Mouse (Mus musculus) MN1 (cell line): ENCODE measurements around the gene Pakap.

ENCODE experiments used
- DNase-seq: peaks from one replicate; pipeline ENCODE4 v3.0.0-alpha.2; 2016; ENCODE audit warnings: low spot score

The Pakap gene

GRCm38 (mm10) chr4:57801986-57802385 lies 234.0 kb downstream of the Pakap start:
- no peak for DNase-seq

- no peak for DNase-seq
Measured at GRCm38 (mm10) chr4:57802411-57802810, 234.4 kb downstream of the Pakap start.

- DNase-seq: no peak
Measured at GRCm38 (mm10) chr4:57804902-57805301, 236.9 kb downstream of the Pakap start.

- DNase-seq: no peak
Measured at GRCm38 (mm10) chr4:57809449-57809848, 241.5 kb downstream of the Pakap start.

GRCm38 (mm10) chr4:57812075-57812474 lies 244.1 kb downstream of the Pakap start:
- no peak for DNase-seq

GRCm38 (mm10) chr4:57812916-57813575 lies 245.1 kb downstream of the Pakap start:
- DNase-seq: no peak

- no peak for DNase-seq
Measured at GRCm38 (mm10) chr4:57813576-57813945, 245.6 kb downstream of the Pakap start.

- no peak for DNase-seq
Measured at GRCm38 (mm10) chr4:57815355-57815754, 247.4 kb downstream of the Pakap start.

- DNase-seq: no peak
Measured at GRCm38 (mm10) chr4:57816146-57816545, 248.2 kb downstream of the Pakap start.

GRCm38 (mm10) chr4:57820839-57821374 lies 252.9 kb downstream of the Pakap start:
- DNase-seq: no peak

GRCm38 (mm10) chr4:57821556-57822356 lies 253.8 kb downstream of the Pakap start:
- DNase-seq: no peak

GRCm38 (mm10) chr4:57822641-57823040 lies 254.7 kb downstream of the Pakap start:
- DNase-seq: no peak

- DNase-seq: no peak
Measured at GRCm38 (mm10) chr4:57824626-57825240, 256.8 kb downstream of the Pakap start.

GRCm38 (mm10) chr4:57826272-57826671 lies 258.3 kb downstream of the Pakap start:
- no peak for DNase-seq

GRCm38 (mm10) chr4:57829131-57829530 lies 261.2 kb downstream of the Pakap start:
- DNase-seq: no peak

- DNase-seq: no peak
Measured at GRCm38 (mm10) chr4:57829740-57830139, 261.8 kb downstream of the Pakap start.

- DNase-seq: no peak
Measured at GRCm38 (mm10) chr4:57832318-57832717, 264.3 kb downstream of the Pakap start.

- no peak for DNase-seq
Measured at GRCm38 (mm10) chr4:57833060-57833459, 265.1 kb downstream of the Pakap start.

GRCm38 (mm10) chr4:57834141-57834540 lies 266.2 kb downstream of the Pakap start:
- DNase-seq: no peak

- DNase-seq: no peak
Measured at GRCm38 (mm10) chr4:57837089-57837488, 269.1 kb downstream of the Pakap start.

GRCm38 (mm10) chr4:57839343-57839742 lies 271.4 kb downstream of the Pakap start:
- no peak for DNase-seq

- no peak for DNase-seq
Measured at GRCm38 (mm10) chr4:57841911-57842310, 273.9 kb downstream of the Pakap start.
